Mouse (Mus musculus) 416B (cell line): ENCODE data around the gene Ptchd4.

Experiments used
- DNase-seq: peaks from one replicate; pipeline ENCODE4 v3.0.0; 2011; ENCODE audit warnings: low read depth

Gene Ptchd4

GRCm38 (mm10) chr17:42427961-42428360 is 112.2 kb downstream of the Ptchd4 start:
- no peak for DNase-seq

- no peak for DNase-seq
These were observed 114.6 kb downstream of the Ptchd4 start for GRCm38 (mm10) chr17:42430380-42430779.

- no peak for DNase-seq
These were observed 136.5 kb downstream of the Ptchd4 start for GRCm38 (mm10) chr17:42452235-42452634.

- DNase-seq, result no peak
These were observed 140.7 kb downstream of the Ptchd4 start for GRCm38 (mm10) chr17:42456441-42456840.

GRCm38 (mm10) chr17:42462726-42463125 is 147.0 kb downstream of the Ptchd4 start:
- no peak for DNase-seq

GRCm38 (mm10) chr17:42480173-42480991 is 164.6 kb downstream of the Ptchd4 start:
- peak; percentile 4 for DNase-seq

- DNase-seq, result no peak
These were observed 193.9 kb downstream of the Ptchd4 start for GRCm38 (mm10) chr17:42509356-42510262.

GRCm38 (mm10) chr17:42530147-42530546 is 214.4 kb downstream of the Ptchd4 start:
- no peak for DNase-seq

- DNase-seq, result no peak
These were observed 233.8 kb downstream of the Ptchd4 start for GRCm38 (mm10) chr17:42549578-42549977.
